Mouse (Mus musculus): Measurements from ENCODE around the gene Gm10681. TPM values are rescaled to one million over a fixed set of nuclear protein-coding genes. Genes with fewer than 3 reads are reported as not detected.
"Not testable (repeated sequence)": the region's sequence is repeated elsewhere in the genome, so short reads cannot be mapped to it uniquely, and the experiment has no call there.

The Gm10681 gene
- total RNA-seq (2022): not detected

GRCm38 (mm10) chr3:98588707-98589106 is at the start of gene Gm10681:
Gene Gm10681 (minus strand): TSS chr3:98588807.
- DNase-seq (ENCODE audit: low spot score in 2 of 2): no peak

GRCm38 (mm10) chr3:98635145-98635544 is 46.5 kb upstream of the Gm10681 start:
- DNase-seq (ENCODE audit: low spot score in 2 of 2): no peak

GRCm38 (mm10) chr3:98630152-98630551 is 41.5 kb upstream of the Gm10681 start, which contains the start of gene Hsd3b5:
Gene Hsd3b5 (minus strand): TSS chr3:98630252.
- no peak for DNase-seq (ENCODE audit: low spot score in 2 of 2)

GRCm38 (mm10) chr3:98629633-98630032 is 41.0 kb upstream of the Gm10681 start:
- no peak for DNase-seq (ENCODE audit: low spot score in 2 of 2)

GRCm38 (mm10) chr3:98616786-98617185 is 28.2 kb upstream of the Gm10681 start:
- DNase-seq (ENCODE audit: low spot score in 2 of 2): not testable (repeated sequence)

- DNase-seq (ENCODE audit: low spot score in 2 of 2): not testable (repeated sequence)
Measured at GRCm38 (mm10) chr3:98616244-98616643, 27.6 kb upstream of the Gm10681 start.

GRCm38 (mm10) chr3:98614406-98614927 is 25.9 kb upstream of the Gm10681 start:
- DNase-seq (ENCODE audit: low spot score in 2 of 2): not testable (repeated sequence)

- no peak for DNase-seq (ENCODE audit: low spot score in 2 of 2)
Measured at GRCm38 (mm10) chr3:98613963-98614362, 25.4 kb upstream of the Gm10681 start.

- DNase-seq (ENCODE audit: low spot score in 2 of 2): not testable (repeated sequence)
Measured at GRCm38 (mm10) chr3:98613540-98613939, 24.9 kb upstream of the Gm10681 start.

- DNase-seq (ENCODE audit: low spot score in 2 of 2): no peak
Measured at GRCm38 (mm10) chr3:98587721-98588120, 886 bp downstream of the Gm10681 start.

GRCm38 (mm10) chr3:98582622-98583021 is 6.0 kb downstream of the Gm10681 start:
- DNase-seq (ENCODE audit: low spot score in 2 of 2): not testable (repeated sequence)

GRCm38 (mm10) chr3:98582202-98582601 is 6.4 kb downstream of the Gm10681 start:
- not testable (repeated sequence) for DNase-seq (ENCODE audit: low spot score in 2 of 2)

- DNase-seq (ENCODE audit: low spot score in 2 of 2): not testable (repeated sequence)
Measured at GRCm38 (mm10) chr3:98581024-98581423, 7.6 kb downstream of the Gm10681 start.

GRCm38 (mm10) chr3:98567717-98568116 is 20.9 kb downstream of the Gm10681 start:
- DNase-seq (ENCODE audit: low spot score in 2 of 2): not testable (repeated sequence)

GRCm38 (mm10) chr3:98564894-98565293 is 23.7 kb downstream of the Gm10681 start:
- not testable (repeated sequence) for DNase-seq (ENCODE audit: low spot score in 2 of 2)

- DNase-seq (ENCODE audit: low spot score in 2 of 2): not testable (repeated sequence)
Measured at GRCm38 (mm10) chr3:98563831-98564230, 24.8 kb downstream of the Gm10681 start.

- not testable (repeated sequence) for DNase-seq (ENCODE audit: low spot score in 2 of 2)
Measured at GRCm38 (mm10) chr3:98560711-98561110, 27.9 kb downstream of the Gm10681 start.

GRCm38 (mm10) chr3:98550832-98551231 is 37.8 kb downstream of the Gm10681 start:
- not testable (repeated sequence) for DNase-seq (ENCODE audit: low spot score in 2 of 2)

- not testable (repeated sequence) for DNase-seq (ENCODE audit: low spot score in 2 of 2)
Measured at GRCm38 (mm10) chr3:98550215-98550614, 38.4 kb downstream of the Gm10681 start.

GRCm38 (mm10) chr3:98548495-98548894 is 40.1 kb downstream of the Gm10681 start:
- DNase-seq (ENCODE audit: low spot score in 2 of 2): not testable (repeated sequence)

GRCm38 (mm10) chr3:98547641-98548040 is 41.0 kb downstream of the Gm10681 start:
- not testable (repeated sequence) for DNase-seq (ENCODE audit: low spot score in 2 of 2)

GRCm38 (mm10) chr3:98524978-98525377 is 63.6 kb downstream of the Gm10681 start:
- not testable (repeated sequence) for DNase-seq (ENCODE audit: low spot score in 2 of 2)

GRCm38 (mm10) chr3:98524552-98524951 is 64.1 kb downstream of the Gm10681 start:
- not testable (repeated sequence) for DNase-seq (ENCODE audit: low spot score in 2 of 2)

All from gastrocnemius, adult 8-10 months (tissue).